Mouse (Mus musculus): ENCODE results near the gene Tmem121.
A peak's percentile ranks its signal among the peaks of the same experiment; 100 is the strongest.

The Tmem121 gene

GRCm38 (mm10) chr12:113185442-113186291 is at the start of gene Tmem121:
Gene Tmem121, plus strand, starts transcription at chr12:113185930.
- DNase-seq (ENCODE audit: low spot score), result no peak

DNA sequence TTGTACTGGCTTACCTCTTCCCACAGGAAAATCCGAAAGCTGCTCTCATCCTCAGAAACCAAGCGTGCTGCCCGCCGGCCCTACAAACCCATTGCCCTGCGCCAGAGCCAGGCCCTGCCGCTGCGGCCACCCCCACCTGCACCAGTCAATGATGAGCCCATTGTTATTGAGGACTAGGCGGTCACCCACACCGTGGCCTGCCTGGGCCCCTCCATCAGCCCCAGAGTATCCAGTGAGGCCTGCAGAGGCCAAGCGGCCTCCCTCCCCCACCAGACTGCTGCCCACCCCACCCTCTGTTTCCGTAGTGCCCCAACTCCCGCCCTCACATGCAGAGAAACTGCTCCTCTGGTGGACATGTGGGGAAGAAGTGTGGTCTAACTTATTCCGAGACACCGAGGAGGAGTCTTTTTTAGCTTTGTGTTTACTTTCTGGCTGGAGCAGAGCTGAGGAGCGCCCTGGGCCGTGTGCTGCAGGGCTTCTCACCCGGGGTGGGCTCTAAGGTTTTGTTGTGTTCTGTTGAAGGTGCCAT is 49.2 kb upstream of the Tmem121 start:
- DNase-seq (ENCODE audit: low spot score), result no peak

DNA sequence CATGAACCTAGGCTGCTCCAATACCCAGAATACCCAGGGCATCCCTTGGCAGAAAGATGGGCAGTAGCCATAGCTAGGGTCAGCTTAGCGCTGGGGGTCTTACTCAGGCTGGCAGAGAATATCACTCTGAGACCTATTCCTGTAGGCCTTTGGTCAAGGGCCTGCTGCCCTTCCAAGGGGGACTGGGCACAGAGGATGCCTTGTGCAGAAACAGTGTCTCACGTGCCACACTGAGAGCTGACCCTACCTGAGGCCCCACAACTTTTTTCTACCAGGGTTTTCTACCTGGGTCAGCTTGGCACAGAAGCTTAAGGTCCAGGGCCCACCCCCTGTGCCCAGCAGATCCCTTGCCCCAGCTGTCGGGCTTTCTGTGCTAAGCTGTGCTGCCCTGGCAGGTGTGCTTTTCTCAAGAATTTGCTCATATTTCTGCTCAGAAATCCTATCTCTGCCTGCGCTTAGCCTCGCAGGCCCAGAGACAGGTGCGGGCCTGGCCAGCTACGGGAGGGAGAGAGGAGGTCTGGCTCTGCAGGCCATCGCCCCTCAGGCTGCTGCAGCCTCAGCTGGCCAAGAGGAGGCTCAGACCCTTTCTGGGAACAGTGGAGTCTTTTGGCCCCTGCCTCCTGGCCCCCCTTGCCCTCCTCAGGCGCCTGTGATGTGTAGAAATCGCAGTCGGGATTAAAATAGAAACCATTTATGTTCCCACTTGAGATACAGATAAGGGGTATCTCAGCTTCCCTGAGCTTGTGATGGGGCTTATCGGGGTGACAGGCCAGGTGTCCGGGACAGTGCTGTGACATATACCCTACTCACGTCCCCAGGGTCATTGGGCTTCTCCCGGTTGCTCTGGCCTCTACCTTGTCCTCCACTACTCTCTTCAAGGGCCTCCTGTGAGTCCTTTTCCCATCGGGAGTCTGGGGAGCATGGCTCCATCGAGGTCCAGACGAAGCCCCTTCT is 48.2 kb upstream of the Tmem121 start:
- no peak for DNase-seq (ENCODE audit: low spot score)

GRCm38 (mm10) chr12:113138291-113138690 is 47.4 kb upstream of the Tmem121 start:
- DNase-seq (ENCODE audit: low spot score), result no peak

DNA sequence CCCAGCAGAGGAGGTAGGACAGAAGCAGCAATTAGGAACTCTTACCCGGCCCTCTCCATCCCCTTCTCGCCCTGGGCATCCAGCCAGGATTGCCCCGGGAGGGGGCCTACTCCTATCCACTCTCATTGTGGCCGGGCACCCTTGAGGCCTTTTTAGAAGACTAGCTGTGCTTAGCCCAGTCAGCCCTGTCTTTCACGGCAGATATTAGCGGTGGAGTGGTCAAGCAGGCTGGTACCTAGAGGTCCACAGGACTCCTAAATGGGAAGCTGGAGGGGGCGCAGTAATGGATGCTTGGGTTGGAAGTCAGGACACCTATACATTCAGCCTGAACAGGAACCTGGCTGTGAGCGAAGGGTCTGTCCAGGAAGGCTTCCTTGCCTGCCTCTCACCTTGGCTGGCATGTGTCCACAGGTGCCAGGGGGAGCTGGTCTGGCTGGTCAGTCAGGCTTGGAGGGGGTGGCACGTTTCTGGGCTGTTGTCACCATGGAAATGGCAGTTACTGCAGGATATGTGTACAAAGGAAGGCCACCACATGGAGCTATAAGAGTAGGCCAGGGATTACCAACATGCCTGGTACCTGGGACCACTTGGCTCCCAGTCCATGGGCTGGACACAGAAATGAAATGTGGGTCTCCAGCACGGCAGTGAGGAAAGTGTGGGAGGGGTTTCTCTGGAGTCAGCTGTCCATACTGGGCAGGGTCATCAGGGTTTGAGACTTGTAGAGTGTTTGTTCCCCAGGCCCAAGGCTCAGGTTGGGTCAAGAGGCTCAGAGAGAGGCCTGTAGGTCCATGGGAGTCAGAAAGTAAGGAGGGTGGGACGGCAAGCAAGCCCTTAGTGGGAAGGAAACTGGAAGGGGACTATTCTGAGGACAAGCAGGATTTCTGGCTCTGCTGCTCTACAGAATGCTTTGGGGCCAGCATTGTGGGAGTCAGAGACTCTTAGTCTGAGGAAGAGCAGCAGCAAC is 46.5 kb upstream of the Tmem121 start:
- peak; percentile 62 for DNase-seq (ENCODE audit: low spot score)

DNA sequence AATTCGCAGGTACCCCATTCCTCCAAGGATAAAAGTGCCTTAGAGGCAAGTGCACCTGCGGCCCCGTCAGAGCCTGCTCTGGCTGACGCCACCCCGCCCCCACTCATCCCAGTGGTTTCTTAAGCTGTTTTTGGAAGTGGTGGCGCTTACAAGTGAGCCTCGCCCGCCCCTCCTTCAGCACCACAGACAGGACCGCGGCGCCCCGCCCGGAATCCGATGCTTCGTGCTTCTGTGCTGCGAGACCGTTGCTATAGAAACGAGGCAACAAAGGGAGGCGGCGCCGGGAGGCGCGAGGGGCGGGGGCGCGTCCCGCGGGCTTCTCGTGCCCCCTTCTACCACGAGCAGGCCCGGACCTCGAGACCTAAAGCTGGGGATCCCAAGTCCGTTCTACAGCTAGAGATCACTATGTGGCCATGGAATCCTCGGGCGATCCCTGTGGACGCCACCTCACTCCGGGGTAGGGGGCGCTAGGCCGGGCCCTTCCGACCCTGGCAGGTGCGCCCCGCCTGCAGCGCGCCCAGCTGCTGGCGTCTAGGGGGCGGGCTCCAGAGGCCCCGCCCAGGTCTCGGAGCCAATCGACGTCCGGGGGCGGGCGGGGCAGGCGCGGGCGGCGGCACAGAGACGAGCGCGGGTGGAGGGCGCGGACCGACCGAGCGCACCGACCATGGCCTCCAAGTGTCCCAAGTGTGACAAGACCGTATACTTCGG is 45.7 kb upstream of the Tmem121 start, which contains the start of gene Crip2:
TSS of gene Crip2 (plus strand) at position 329 of the 708 bp plus-strand sequence.
- peak; percentile 84 for DNase-seq (ENCODE audit: low spot score)

DNA sequence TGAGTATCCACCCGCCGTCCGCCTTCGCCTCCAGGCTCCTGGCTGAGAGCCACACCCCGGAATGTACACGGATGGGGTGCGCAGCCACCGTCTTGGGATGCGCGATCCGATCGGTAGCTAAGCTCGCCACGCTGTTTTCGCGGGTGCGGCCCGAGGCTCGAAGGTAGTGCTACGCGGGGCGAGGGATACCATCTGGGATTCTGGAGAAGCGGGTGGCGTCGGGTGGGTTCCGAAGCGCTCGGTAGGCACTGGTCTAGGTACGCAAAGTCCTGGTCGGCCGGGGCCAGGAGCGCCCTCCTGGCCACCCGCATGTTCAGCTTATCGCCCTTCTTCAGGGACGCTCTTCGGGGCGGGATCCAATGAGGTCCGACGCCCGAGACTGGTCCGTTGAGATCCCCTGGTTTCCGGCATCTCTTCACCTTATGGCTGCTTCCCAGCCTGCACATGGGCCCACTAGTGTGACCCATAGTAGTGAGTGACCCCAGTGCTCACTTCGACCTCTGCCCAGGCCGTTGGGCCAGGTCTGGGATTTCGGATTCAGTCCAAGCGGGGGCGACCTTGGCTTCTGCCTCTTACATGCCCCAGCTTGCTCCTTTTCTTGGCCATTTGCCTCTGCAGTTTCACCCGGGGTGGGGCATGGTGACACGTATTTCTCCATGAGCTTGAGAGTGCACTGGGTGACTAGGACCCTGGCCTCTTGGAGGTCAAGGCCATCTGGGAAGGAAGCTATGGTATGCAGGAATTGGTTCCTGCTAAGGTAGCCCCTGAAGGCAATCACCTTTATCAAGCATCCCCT is 44.9 kb upstream of the Tmem121 start:
- DNase-seq (ENCODE audit: low spot score), result peak; percentile 54

GRCm38 (mm10) chr12:113141531-113141973 is 44.2 kb upstream of the Tmem121 start:
- no peak for DNase-seq (ENCODE audit: low spot score)

- peak; percentile 45 for DNase-seq (ENCODE audit: low spot score)
These were observed 43.4 kb upstream of the Tmem121 start for GRCm38 (mm10) chr12:113142021-113142975.

DNA sequence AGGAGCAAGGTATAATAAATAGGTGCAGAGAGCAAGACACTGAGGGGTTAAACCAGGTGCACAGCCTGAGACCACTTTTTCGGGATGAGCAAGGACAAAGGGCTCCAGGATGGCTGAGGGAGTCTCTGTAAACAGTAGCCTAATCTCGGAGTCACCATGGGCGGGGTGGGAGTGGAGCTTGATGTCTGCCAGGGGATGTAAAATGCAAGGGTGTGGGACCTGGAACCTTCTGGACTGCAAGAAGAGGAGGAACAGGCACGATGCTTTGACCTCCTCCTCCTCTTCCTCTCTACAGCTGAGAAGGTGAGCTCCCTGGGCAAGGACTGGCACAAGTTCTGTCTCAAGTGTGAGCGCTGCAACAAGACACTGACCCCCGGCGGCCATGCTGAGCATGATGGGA is 42.6 kb upstream of the Tmem121 start:
- no peak for DNase-seq (ENCODE audit: low spot score)

GRCm38 (mm10) chr12:113144001-113144756 is 41.6 kb upstream of the Tmem121 start:
- no peak for DNase-seq (ENCODE audit: low spot score)

DNA sequence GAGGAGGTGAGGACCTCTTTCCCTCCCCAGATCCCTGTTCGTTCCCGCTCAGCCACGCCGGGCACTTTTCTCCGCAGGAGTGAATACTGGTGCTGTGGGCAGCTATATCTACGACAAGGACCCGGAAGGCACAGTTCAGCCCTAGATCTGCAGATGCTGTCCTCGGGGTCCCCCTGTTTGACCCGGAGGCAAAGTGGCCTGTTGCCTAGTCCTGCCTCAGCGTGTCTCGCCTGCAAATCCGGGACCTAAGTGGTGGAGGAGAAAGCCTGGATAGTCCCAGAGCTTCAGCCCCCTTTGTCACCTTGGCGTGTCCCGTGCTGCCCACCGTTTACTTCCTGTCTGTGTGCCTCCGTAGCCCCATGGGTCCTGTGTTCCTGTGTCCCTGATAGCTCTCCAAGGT is 40.8 kb upstream of the Tmem121 start:
- no peak for DNase-seq (ENCODE audit: low spot score)

DNA sequence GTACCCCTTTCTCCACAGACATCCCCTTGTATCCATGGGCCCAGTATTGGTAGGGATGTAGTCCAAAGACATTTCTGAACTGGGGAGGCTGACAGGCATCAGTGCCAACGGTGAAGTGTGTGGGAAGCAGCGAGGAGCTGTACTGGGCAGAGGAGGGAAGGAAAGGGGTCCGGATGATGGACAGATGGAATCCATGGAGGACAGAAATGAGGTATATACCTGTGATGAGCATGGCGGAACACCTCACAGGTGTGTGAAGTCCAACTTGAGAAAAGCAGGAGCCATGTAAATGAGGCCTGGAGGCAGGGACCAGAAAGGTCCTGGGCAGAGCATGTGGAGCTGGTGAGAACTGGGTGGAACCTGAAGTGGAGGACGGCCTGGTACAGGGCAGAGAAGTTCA is 40.1 kb upstream of the Tmem121 start:
- DNase-seq (ENCODE audit: low spot score), result no peak

- peak; percentile 82 for DNase-seq (ENCODE audit: low spot score)
These were observed 39.3 kb upstream of the Tmem121 start, which contains the start of gene Crip1 for GRCm38 (mm10) chr12:113146112-113147057. Gene Crip1, plus strand, starts transcription at chr12:113146316.

DNA sequence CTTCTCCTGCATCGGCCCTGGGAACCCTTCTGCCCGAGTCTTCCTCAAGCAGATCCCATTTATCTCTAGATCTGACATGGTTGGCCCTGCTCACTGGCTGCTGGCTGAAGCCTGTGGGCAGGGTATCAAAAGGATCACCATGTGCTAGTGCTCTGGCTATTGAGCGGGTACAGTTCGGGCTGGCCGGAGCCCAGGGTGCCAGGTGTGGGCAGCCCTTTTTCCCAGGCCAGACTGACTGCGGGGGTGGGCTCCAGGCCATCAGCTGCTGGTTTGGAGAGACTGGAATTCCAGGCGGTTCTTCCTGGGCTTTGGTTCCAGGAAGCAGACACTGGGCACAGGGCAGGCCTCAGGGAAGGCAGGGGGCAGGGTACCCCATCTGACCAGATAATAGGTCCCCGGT is 38.2 kb upstream of the Tmem121 start:
- no peak for DNase-seq (ENCODE audit: low spot score)

GRCm38 (mm10) chr12:113148381-113149035 is 37.2 kb upstream of the Tmem121 start:
- peak; percentile 65 for DNase-seq (ENCODE audit: low spot score)

Measured in urinary bladder, postnatal 25 days (tissue).